Mouse (Mus musculus): ENCODE results near the gene Fndc11.

Gene Fndc11

DNA sequence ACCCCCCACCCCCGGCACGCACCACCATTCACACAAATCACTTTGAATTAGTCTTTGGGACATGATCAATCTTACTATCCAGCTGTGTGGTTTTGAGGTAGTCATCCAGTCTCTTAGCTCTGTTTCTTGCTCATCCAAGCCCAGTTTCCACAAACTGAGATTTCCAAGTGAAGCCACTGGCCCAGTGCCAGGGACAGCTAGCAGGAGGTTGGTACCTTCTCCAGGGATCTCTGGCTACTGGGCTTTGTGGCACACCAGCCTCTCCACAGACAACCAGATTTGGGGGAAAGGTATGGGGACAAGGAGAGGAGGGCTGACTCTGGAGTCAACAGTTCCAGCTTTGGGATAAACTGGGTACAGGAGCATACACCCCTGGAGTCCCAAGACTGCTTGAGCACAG is 548 bp downstream of the Fndc11 start:
- DNase-seq: no peak

DNA sequence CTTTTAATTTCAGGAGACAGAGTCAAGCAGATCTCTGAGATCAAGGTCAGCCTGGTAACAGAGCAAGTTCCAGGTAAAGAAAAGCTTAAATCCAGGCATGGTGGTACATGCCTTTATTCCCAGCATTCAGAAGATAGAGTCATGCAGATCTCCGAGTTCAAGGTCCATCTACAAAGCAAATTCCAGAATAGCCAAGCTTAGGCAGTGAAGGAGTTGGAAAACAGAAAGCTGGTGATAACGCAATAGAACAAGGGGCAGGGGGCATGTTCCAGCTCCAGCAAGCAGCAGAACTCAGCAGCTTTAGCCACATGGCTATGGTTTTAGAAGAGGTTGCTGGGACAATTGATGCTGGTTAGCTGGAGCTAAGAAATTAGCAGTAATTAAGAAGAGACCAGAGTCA is 5.2 kb downstream of the Fndc11 start:
- DNase-seq: no peak

DNA sequence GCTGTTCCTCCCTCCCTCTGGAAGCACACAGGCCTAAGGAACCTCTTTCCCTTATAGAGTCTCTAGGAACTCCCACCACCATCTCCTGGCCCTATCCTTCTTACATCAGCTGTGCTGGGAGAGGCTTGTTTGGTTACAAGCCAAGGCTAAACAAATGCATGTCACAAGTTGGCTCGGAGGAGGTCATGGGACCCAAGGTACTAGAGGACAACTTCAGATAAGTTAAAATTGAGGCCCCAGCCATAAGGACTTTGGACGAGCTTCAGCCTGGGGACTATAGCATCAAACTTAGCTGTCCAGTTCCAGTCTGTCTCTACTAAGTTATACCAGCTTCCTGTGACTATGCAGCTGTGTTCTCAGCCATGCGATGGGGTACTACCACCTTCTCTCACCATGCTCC is 7.3 kb downstream of the Fndc11 start:
- no peak for DNase-seq

DNA sequence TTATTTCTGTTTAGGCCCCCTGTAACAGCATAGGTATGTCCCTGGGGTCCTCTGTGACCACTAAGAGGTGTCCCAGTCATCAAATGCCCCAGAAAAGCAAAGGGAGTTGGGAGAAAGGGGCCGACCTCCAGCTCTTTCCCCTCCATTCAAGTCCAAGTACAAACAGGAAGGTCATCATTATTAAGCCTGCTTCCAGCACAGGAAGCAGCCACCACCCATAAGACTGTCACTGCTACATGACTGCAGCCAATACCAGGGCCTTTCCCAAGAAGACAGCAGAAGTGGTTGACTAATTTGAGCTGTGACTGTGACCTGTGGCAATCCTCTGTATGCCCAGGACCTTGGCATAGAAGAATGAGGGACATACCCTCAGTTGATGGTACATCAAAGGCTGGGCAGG is 8.5 kb downstream of the Fndc11 start:
- DNase-seq: peak; percentile 49 to 63

DNA sequence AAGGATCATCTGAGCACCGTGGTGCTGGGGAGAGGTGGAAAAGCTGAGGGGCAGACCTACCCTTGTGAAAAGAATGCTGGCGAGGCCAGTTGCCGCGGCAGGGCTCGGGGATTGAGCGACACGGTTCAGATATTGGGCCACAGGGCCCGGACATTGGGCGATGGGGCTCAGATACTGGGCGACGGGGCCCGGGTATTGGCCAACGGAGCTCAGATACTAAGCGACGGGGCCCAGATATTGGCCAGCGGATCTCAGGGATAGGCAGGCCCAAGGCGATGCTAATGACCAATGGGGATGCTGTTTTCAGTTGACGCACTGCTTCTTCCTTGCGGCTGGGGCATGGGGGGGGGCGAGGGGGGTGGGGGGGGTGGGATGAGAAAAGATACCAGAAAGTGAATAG is 11.4 kb downstream of the Fndc11 start:
- DNase-seq: no peak

DNA sequence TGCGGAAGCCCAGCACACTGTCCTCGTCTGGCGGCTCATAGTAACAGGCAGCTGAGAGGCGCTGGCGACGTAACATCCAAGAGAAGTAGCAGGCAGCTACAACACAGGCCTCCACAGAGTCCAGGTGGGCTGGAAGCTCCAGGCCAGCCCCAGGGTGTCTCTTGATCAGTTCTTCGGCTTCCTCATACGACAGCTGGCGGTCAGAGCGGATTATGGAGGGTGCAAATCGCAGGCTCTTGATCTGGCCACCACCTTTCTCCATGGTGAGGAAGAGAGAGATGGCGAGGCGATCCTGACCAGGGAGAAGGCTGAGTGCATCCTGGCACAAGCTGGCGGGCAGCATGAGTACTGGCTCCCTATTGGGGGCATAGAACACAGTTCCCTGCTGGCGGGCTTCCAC is 13.6 kb downstream of the Fndc11 start:
- DNase-seq: no peak

DNA sequence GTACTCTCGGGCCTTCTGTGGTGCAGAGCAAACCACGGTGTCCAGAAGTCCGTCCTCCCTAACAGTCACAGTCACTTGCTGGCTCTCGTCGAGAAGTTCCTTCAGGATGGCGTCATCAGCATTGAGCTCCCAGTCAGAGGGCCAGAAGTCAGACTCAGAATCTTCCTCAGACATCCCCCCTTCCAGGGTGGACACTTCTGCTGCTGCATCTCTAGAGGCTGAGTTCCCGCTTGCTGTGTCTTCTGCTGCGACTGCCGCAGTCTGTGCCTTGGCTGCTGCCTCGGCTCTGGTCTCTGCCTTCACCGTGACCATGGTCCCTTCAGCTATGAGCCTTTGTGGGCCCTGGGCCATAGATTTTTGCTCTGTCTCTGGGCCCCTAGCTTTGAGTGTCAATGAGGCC is 14.9 kb downstream of the Fndc11 start:
- no peak for DNase-seq

DNA sequence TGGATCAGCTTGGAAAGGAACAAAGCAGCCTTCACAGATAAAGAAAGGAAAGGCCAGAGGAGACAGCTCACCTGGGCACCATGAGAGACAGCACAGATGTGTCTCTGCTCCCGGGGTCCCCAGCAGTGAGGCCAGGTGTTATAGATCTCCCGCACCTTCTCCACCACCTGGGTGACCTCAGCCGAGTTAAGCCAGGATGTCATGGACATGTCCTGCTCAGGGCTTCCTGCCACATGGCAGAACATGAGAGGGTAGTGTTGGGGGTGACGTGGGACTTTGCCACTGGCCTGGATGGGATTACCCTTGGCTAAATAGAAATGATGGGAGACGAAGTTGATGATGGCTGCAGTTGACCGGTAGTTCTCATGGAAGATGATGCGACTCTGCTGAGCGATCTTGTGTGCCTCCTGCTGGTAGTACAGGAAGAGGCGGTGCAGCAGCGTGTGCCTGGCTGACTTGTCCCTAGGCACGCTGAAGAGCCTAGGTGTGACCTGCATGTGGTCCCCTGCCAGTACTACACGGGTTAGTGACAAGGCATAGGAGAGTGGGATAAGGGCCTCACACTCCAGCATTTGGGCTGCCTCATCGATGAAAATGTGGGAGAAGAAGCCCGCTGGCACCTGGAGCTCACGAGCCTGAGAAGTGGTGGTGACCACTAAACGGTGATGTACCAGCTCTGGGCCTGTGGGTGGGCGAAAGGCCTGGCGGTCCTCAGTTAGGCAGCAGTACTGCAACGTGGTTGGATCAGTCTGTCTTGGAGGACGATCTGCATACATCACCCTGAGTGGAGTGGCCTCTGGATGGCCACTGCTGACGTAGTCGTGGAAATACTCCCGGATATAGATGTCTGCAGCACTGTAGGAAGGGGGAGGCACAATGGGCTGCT is 16.1 kb downstream of the Fndc11 start:
- no peak for DNase-seq

DNA sequence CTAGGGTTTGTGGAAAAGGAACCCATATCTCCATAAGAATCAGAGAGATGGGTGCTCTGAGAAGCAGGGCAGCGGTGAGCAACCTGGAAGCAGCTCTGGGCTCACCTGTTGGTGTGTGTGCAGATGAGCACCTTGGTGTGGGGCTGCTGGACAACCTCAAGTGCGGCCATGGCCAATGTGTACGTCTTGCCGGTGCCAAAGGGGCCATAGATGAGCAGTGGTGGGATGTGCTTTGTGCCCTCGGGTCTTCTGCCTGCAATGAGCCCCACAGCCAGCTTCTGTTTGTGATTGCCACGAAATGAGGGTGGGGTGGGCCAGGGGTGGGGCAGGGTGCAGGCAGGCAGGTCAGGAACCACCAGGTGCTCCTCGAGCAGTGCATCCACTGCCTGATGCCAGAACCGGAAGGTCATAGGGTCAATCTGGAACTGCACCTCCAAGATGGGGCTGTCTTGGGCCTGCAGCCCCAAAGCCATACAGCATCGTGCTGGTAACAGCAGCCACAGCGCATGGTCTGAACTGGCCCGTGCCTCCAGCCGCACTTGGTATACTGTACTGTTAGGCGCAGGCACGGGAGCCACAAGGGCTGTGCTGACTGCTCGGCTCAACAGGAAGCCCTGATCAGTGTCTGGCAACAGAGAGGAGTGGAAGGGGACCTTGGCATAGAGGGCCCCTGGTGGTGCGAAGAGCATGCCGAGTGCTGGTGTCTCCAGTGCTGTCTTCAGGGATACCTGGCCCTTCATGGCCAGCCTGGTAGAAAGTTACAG is 17.6 kb downstream of the Fndc11 start:
- no peak for DNase-seq

DNA sequence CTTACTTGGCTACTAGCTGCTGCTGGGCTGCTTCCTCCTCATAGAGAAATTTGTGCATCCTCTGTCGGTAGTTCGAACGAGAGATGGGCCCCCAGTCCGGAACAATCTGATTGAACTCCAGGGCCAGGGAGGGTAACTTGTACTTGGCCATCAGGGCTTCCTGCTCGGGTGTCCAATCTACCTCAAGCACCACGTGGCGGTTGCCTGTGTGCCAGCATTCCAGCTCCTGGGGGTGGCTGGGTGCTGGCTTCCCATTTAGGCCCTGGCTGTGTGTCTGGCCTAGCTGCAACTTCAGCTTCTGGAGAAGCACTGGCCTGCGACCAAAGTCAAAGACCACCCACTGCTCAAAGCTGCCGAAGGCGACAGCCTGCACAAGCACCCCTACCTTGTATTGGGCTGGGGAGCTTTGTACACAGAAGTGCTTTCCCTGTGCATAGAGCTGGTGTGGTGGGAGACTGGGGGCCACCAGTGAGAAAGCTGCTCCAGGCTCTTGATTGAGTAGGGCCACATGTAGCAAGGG is 18.3 kb downstream of the Fndc11 start:
- no peak for DNase-seq

DNA sequence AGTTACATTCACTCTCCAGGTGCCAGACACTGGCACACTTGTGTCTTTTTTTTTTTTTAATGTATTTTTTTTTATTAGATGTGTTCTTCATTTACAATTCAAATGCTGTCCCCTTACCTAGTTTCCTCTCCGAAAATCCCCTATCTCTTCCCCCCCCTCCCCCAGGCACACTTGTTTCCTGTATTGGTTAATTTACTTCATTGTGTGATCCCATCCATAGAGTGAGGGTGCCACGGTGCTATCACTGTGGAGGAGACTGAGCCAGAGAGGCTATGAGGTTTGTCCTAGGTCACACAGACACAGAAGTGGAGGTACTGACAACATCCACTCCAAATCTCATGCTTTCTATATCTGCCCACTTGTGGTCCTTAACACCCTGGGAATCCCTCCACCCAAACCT is 19.0 kb downstream of the Fndc11 start:
- DNase-seq: no peak

DNA sequence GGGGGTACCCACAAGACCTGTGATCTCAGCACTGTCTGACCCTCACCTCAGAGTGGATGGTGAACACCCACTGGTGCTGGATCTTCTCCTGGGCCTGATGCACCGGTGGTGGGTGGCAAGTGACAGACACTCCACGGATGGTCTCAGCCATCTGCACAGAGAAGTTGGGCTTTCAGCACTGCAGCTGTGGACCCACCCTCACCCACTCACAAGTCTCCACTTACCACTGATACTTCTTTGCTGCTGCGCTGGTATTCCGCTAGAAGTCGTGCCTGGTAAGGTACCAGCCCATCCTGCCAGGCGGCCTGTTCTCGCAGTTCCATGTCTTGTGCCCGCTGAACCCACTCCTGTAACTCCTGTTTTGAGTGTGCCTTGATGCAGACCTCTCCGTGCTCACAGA is 19.4 kb downstream of the Fndc11 start:
- DNase-seq: no peak

DNA sequence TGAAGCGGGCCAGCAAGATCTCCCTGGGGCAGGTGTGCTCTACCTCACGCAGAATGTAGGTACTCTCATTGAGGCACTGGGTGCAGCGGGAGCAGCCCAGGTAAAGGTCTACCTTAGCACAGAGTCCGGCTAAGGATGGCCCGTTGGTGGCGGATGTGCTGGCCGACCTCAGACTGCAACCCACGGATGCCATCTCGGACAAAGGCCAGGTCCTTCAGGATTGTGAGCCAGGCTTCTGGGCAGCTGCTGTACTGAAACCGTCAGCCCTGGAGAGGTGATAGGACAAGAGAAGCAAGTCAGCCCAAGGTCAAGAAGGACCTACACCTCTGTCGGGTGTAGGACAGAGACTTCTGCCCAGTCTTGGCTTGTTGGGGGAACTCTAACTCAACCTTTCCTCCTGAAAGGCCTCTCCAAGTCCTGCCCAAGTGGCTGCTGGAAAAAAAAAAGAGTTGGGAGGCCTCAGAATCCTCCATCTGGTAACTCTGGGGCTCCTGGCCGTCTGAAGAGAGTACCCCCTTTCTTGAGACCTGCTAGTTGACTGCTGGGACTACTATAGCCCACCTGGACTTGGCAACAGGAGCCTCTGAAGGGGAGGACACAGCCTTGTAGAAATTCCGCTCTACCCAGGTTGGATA is 21.1 kb downstream of the Fndc11 start:
- no peak for DNase-seq

DNA sequence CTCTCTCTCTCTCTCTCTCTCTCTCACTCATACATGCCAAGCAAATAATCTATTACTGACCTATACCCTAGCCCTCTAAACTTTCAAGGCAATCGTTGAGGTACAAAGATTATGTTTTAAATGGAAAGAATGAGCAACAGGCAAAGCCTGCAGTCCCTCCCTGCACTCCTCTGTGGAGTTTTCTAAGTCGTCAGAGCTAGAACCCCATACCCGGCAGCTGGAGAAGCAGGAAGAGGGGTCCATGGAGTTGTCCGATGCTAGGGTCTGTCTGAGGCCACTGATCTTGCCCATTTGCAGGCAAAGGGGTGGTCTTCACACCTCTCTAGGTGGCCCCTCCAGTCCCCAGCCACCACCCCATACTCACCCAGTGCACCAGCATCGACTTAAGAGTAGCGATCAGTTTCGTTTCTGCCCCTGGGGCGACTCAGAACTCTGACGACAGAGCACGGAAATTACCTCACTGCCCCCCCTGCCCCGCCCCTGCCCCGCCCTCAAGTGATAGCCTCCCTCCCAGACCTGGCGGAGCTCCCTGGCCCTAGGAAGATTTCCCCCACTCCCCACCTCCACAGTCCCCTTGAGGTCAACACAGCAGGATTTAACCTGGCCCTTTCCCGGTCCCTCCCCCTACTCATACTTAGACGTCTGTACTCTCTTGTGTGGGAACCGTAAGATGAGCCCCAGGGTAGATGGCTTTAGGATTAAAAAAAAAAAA is 21.9 kb downstream of the Fndc11 start, which contains the start of gene Helz2:
Gene Helz2, minus strand, starts transcription at position 426 of the 712 bp plus-strand sequence.
- DNase-seq: peak; percentile 72 to 74

DNA sequence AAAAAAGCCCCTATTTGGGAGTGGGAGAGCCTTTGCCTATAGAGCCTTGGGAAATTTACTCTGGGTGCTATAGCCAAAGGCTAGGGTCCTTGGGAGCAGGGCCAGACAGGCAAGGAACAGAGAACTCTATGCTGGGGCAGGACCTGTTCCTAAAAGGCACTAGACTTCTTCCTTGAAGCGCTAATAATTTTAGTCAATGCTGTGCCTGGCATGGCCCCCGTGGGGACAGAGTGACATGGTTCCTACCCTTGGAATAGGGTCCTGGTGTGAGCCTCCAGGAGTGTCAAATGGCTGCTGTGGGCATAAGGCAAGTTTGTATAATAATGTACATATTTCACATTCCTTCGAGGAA is 22.5 kb downstream of the Fndc11 start:
- DNase-seq: no peak

DNA sequence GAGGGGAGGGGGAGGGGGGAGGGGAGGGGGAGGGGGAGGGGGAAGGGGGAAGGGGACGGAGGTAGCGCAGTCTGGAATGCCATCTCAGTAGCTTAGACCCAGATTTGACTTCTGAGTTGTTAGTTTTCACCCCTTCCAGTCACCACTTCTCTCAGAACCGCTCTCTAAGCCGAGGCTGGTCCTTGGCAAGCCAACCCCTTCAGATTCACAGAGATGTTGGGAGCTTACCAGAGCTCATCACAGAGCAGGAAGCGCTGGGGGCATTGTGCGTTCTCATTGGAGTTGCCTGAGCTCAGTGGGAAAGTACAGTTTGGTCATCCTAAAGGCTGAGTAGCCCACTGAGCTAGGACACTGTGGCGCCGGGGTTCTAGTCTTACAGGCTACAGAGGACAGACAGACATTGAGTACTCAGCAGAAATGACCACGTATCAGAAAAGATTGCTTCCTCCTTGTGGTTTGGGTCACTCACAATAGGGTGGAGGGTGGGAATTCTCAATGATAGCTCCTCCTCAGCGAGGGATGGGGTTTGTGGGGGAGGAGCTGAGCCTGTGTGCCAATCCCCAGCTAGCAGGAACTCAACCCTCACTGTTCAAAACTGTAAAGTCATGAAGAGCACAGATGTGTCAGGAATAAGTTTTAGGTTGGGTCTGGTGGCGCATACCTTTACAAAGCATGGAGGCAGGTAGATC is 24.0 kb downstream of the Fndc11 start:
- DNase-seq: peak; percentile 69 to 74

DNA sequence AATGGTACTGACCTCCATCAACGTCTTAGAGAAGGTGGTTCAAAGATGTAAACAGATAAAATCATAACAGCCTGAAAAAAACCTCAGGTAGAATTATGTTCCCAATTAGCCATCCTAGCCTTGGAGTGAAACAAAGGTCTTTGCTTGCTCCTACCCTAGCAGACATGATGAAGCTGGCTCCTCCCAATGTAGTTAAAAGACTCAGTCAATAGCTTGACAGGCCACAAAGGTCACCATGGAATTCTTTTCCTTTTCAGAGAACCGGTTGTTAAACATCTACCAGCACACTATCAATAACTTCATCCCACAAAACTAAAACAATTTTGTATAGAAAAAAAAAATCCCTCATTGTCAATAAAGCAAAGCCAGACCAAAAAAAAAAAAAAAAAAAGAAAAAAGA is 25.2 kb downstream of the Fndc11 start:
- no peak for DNase-seq

DNA sequence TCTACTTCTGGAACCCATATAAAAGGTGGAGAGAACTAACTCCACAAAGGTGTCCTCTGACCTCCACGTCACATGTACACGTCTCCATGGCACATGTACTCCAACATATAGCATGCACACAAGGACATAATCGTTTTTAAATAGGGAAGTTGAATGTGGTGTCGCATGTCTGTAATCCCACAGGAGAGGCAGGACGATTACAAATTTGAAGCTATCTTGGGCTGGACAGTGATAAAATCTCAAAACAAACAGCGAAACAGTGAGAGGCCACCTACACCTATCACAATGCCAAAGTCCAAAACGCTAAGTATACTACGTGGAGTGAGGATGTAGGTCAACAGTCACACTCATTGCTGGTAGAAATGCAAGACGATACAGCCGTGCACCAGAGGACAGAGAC is 29.4 kb downstream of the Fndc11 start:
- no peak for DNase-seq

DNA sequence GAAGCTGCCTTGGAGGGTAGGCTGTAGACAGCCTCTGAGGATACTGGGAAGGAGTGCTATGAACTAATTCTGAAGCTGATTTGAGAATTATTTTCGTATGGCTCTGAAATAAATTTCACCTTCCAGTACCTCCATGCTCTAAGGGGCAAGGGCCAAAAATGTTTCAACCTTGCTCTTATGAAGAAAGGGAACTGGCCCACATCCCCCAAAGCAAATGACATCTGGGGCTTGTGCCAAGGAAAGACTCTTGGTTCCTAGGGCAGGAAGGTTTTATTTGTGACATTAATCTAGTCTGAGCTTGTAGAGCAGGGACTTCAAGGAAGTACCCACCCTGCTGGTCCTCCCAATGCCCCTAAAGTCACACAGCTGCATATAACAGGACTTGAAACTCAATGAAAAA is 32.0 kb downstream of the Fndc11 start:
- DNase-seq: no peak

DNA sequence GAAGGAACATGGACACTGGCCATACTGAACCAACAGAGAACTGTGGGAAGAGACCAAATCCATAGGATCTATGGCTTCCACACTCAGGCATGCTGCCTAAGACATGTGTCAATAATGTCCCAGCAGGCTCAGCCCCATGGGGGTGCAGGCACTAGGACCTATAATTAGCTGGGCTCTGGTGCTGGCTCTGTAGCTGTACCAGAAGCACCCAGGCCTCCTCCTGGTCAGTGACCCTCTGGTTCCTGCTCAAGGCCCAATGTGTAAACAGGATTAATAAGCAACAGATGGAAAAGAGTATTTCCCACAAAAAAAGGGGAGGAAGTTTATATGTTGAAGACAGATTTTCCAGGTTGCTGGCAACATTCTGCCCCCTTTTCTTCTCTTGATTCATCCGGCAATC is 33.4 kb downstream of the Fndc11 start:
- no peak for DNase-seq

DNA sequence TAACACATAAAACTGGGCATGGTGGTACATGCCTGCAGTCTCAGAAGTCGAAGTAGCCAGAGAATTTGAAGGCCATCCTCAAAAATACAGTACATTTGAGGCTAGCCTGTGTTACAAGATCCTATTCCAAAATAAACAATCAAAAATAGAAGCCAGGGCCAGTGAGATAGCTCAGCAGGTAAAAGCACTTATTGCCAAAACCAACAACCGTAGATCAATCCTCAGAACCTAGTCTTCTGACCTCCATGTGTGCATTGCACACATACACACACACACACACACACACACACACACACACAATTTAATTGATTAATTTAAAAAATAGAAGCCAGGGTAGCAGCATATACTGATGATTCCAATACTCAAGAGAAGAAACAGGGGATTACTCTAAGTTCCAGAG is 47.0 kb downstream of the Fndc11 start:
- DNase-seq: no peak

DNA sequence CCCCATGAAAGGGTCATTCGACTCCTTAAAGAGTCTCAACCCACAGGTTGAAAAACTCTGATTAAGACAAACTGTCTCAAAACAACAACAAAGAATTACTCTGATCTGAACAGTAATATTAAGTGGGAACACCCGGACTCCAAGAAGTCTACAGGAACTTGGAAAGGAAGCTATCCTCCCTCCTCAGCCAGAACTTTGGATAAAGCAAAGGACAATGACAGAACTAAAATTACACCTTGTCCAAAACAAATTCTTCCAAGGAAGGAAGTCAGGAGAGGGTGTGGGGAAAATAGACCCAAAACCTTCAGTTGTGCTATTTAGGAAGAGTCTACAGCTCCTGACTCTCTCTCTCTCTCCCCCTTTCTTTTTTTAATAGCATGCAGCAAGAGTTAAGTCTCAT is 52.3 kb downstream of the Fndc11 start:
- no peak for DNase-seq

Data from lung, adult 18-20 months (tissue).